Mouse (Mus musculus): Measurements from ENCODE around the gene Gm10322. TPM values are rescaled to one million over a fixed set of nuclear protein-coding genes. Genes with fewer than 3 reads are reported as not detected.

The Gm10322 gene
- polyA plus RNA-seq, 1 experiment from 2014 or later = not detected

- 62% methylated on average over 6 of the region's 6 CpGs for WGBS
- no peaks in the 10 kb centered on the region for H3K36me3 ChIP-seq (ENCODE audit: insufficient read depth, low read length)
These were observed 22.7 kb downstream of the Gm10322 start for GRCm38 (mm10) chr10:59638576-59638975.

GRCm38 (mm10) chr10:59642659-59643377 lies 27.0 kb downstream of the Gm10322 start:
- H3K9ac ChIP-seq (replicated peaks; ENCODE audit: low read length) = no peak overlapping the region
- H3K9me3 ChIP-seq (ENCODE audit: low read length) = no peaks in the 10 kb centered on the region
- H3K27ac ChIP-seq (ENCODE audit: low read length) = no peak overlapping the region
- H3K4me2 ChIP-seq (replicated peaks; ENCODE audit: low read depth, low read length) = no peak overlapping the region
- no peak for ATAC-seq (ENCODE audit: low FRiP score, low TSS enrichment)
- H3K4me3 ChIP-seq (ENCODE audit: low read length) = no peak overlapping the region
- 60% methylated on average over 8 of the region's 8 CpGs for WGBS
- H3K4me1 ChIP-seq (ENCODE audit: insufficient read depth, low read length) = no peaks in the 10 kb centered on the region; the same call in 1 of the 2 replicates
- H3K36me3 ChIP-seq (ENCODE audit: insufficient read depth, low read length) = no peaks in the 10 kb centered on the region
- H3K27me3 ChIP-seq (ENCODE audit: insufficient read depth, low read length) = no peaks in the 10 kb centered on the region

More at GRCm38 (mm10) chr10:59638576-59638975, 22.7 kb downstream of the Gm10322 start:
- H3K9ac ChIP-seq (replicated peaks; ENCODE audit: low read length) = no peak overlapping the region
- H3K27ac ChIP-seq (ENCODE audit: low read length) = no peak overlapping the region
- H3K27me3 ChIP-seq (ENCODE audit: insufficient read depth, low read length) = no peaks in the 10 kb centered on the region
- no peak overlapping the region for H3K4me2 ChIP-seq (replicated peaks; ENCODE audit: low read depth, low read length)
- H3K4me1 ChIP-seq (ENCODE audit: insufficient read depth, low read length) = no peaks in the 10 kb centered on the region; the same call in 1 of the 2 replicates
- no peak overlapping the region for H3K4me3 ChIP-seq (ENCODE audit: low read length)
- no peaks in the 10 kb centered on the region for H3K9me3 ChIP-seq (ENCODE audit: low read length)
- no peak for ATAC-seq (ENCODE audit: low FRiP score, low TSS enrichment)

- H3K27ac ChIP-seq (ENCODE audit: low read length) = no peak overlapping the region
- H3K4me1 ChIP-seq (ENCODE audit: insufficient read depth, low read length) = no peaks in the 10 kb centered on the region; the same call in 1 of the 2 replicates
- H3K4me3 ChIP-seq (ENCODE audit: low read length) = no peak overlapping the region
- H3K9ac ChIP-seq (replicated peaks; ENCODE audit: low read length) = no peak overlapping the region
- no peaks in the 10 kb centered on the region for H3K36me3 ChIP-seq (ENCODE audit: insufficient read depth, low read length)
- no peaks in the 10 kb centered on the region for H3K9me3 ChIP-seq (ENCODE audit: low read length)
- ATAC-seq (ENCODE audit: low FRiP score, low TSS enrichment) = no peak
- whole genome bisulfite sequencing = 60% methylated on average over 9 of the region's 9 CpGs
- no peak overlapping the region for H3K4me2 ChIP-seq (replicated peaks; ENCODE audit: low read depth, low read length)
- no peaks in the 10 kb centered on the region for H3K27me3 ChIP-seq (ENCODE audit: insufficient read depth, low read length)
These were observed 27.8 kb downstream of the Gm10322 start for GRCm38 (mm10) chr10:59643645-59644044.

GRCm38 (mm10) chr10:59644710-59645109 lies 28.8 kb downstream of the Gm10322 start:
- no peaks in the 10 kb centered on the region for H3K4me1 ChIP-seq (ENCODE audit: insufficient read depth, low read length)
- H3K4me3 ChIP-seq (ENCODE audit: low read length) = no peak overlapping the region
- ATAC-seq (ENCODE audit: low FRiP score, low TSS enrichment) = no peak
- H3K4me2 ChIP-seq (replicated peaks; ENCODE audit: low read depth, low read length) = no peak overlapping the region
- H3K27ac ChIP-seq (ENCODE audit: low read length) = no peak overlapping the region
- no peaks in the 10 kb centered on the region for H3K27me3 ChIP-seq (ENCODE audit: insufficient read depth, low read length)
- WGBS = 67% methylated on average over 2 of the region's 2 CpGs
- no peaks in the 10 kb centered on the region for H3K36me3 ChIP-seq (ENCODE audit: insufficient read depth, low read length)
- no peak overlapping the region for H3K9ac ChIP-seq (replicated peaks; ENCODE audit: low read length)
- no peaks in the 10 kb centered on the region for H3K9me3 ChIP-seq (ENCODE audit: low read length)

- 68% methylated on average over 4 of the region's 4 CpGs for WGBS
- H3K4me1 ChIP-seq (ENCODE audit: insufficient read depth, low read length) = no peaks in the 10 kb centered on the region
- no peaks in the 10 kb centered on the region for H3K9me3 ChIP-seq (ENCODE audit: low read length)
- H3K36me3 ChIP-seq (ENCODE audit: insufficient read depth, low read length) = no peaks in the 10 kb centered on the region
- no peaks in the 10 kb centered on the region for H3K27me3 ChIP-seq (ENCODE audit: insufficient read depth, low read length)
- H3K9ac ChIP-seq (replicated peaks; ENCODE audit: low read length) = no peak overlapping the region
- no peak for ATAC-seq (ENCODE audit: low FRiP score, low TSS enrichment)
- no peak overlapping the region for H3K4me3 ChIP-seq (ENCODE audit: low read length)
- H3K4me2 ChIP-seq (replicated peaks; ENCODE audit: low read depth, low read length) = no peak overlapping the region
- no peak overlapping the region for H3K27ac ChIP-seq (ENCODE audit: low read length)
These were observed 29.3 kb downstream of the Gm10322 start for GRCm38 (mm10) chr10:59645153-59645552.

GRCm38 (mm10) chr10:59646821-59647378 lies 31.0 kb downstream of the Gm10322 start:
- Histone ChIP-seq H3K4me3 (ENCODE audit: low read length) (no peak overlapping the region), H3K36me3 (ENCODE audit: insufficient read depth, low read length) (no peaks in the 10 kb centered on the region), H3K27me3 (ENCODE audit: insufficient read depth, low read length) (no peaks in the 10 kb centered on the region), H3K4me1 (ENCODE audit: insufficient read depth, low read length) (no peaks in the 10 kb centered on the region), H3K9me3 (ENCODE audit: low read length) (no peaks in the 10 kb centered on the region), H3K9ac (replicated peaks; ENCODE audit: low read length) (no peak overlapping the region), H3K4me2 (replicated peaks; ENCODE audit: low read depth, low read length) (no peak overlapping the region), H3K27ac (ENCODE audit: low read length) (no peak overlapping the region)
- 86% methylated on average over 5 of the region's 5 CpGs for WGBS
- ATAC-seq (ENCODE audit: low FRiP score, low TSS enrichment) = no peak

GRCm38 (mm10) chr10:59656799-59657198 lies 40.9 kb downstream of the Gm10322 start:
- H3K36me3 ChIP-seq (ENCODE audit: insufficient read depth, low read length) = no peaks in the 10 kb centered on the region
- ATAC-seq (ENCODE audit: low FRiP score, low TSS enrichment) = no peak
- no peaks in the 10 kb centered on the region for H3K27me3 ChIP-seq (ENCODE audit: insufficient read depth, low read length)
- H3K9ac ChIP-seq (replicated peaks; ENCODE audit: low read length) = no peak overlapping the region
- H3K4me2 ChIP-seq (replicated peaks; ENCODE audit: low read depth, low read length) = no peak overlapping the region
- H3K9me3 ChIP-seq (ENCODE audit: low read length) = peaks cover 6% of the 10 kb centered on the region; the same call in 1 of the 2 replicates
- no peak overlapping the region for H3K4me3 ChIP-seq (ENCODE audit: low read length)
- H3K27ac ChIP-seq (ENCODE audit: low read length) = no peak overlapping the region
- WGBS = 80% methylated on average over 13 of the region's 13 CpGs
- H3K4me1 ChIP-seq (ENCODE audit: insufficient read depth, low read length) = no peaks in the 10 kb centered on the region

- WGBS = 44% methylated on average over 2 of the region's 2 CpGs
- Histone ChIP-seq H3K9me3 (ENCODE audit: low read length) (peaks cover 6% of the 10 kb centered on the region; the same call in 1 of the 2 replicates), H3K4me1 (ENCODE audit: insufficient read depth, low read length) (no peaks in the 10 kb centered on the region), H3K9ac (replicated peaks; ENCODE audit: low read length) (no peak overlapping the region), H3K27me3 (ENCODE audit: insufficient read depth, low read length) (no peaks in the 10 kb centered on the region), H3K27ac (ENCODE audit: low read length) (no peak overlapping the region), H3K4me2 (replicated peaks; ENCODE audit: low read depth, low read length) (no peak overlapping the region), H3K4me3 (ENCODE audit: low read length) (no peak overlapping the region), H3K36me3 (ENCODE audit: insufficient read depth, low read length) (no peaks in the 10 kb centered on the region)
- ATAC-seq (ENCODE audit: low FRiP score, low TSS enrichment) = no peak
These were observed 48.9 kb downstream of the Gm10322 start for GRCm38 (mm10) chr10:59664765-59665164.

GRCm38 (mm10) chr10:59665503-59666291 lies 49.8 kb downstream of the Gm10322 start:
- H3K27ac ChIP-seq (ENCODE audit: low read length) = no peak overlapping the region
- H3K9me3 ChIP-seq (ENCODE audit: low read length) = no peaks in the 10 kb centered on the region
- H3K4me1 ChIP-seq (ENCODE audit: insufficient read depth, low read length) = no peaks in the 10 kb centered on the region
- H3K27me3 ChIP-seq (ENCODE audit: insufficient read depth, low read length) = no peaks in the 10 kb centered on the region
- H3K36me3 ChIP-seq (ENCODE audit: insufficient read depth, low read length) = no peaks in the 10 kb centered on the region
- 71% methylated on average over 13 of the region's 13 CpGs for WGBS
- H3K4me3 ChIP-seq (ENCODE audit: low read length) = no peak overlapping the region
- no peak for ATAC-seq (ENCODE audit: low FRiP score, low TSS enrichment)
- H3K9ac ChIP-seq (replicated peaks; ENCODE audit: low read length) = no peak overlapping the region; the same call in 1 of the 2 replicates
- H3K4me2 ChIP-seq (replicated peaks; ENCODE audit: low read depth, low read length) = no peak overlapping the region
